Mouse (Mus musculus) testis, adult 2 months (tissue): ENCODE data around the gene 6430548M08Rik.

ENCODE experiments used
- CTCF ChIP-seq: fragments of 200-500 bp; IDR thresholded peaks from 2 replicates; pipeline ENCODE4 v1.5.1; 2012; ENCODE audit warnings: low read depth, mild to moderate bottlenecking, inconsistent platforms, low read length, moderate library complexity; ENCODE audit not compliant: control insufficient read depth, insufficient read depth, insufficient replicate concordance
- POLR2A ChIP-seq: fragments of 200-500 bp; IDR thresholded peaks from 2 replicates; pipeline ENCODE4 v1.6.1; 2012; ENCODE audit warnings: low read depth, mild to moderate bottlenecking, inconsistent platforms, low read length, moderate library complexity; ENCODE audit not compliant: control insufficient read depth

DNA sequence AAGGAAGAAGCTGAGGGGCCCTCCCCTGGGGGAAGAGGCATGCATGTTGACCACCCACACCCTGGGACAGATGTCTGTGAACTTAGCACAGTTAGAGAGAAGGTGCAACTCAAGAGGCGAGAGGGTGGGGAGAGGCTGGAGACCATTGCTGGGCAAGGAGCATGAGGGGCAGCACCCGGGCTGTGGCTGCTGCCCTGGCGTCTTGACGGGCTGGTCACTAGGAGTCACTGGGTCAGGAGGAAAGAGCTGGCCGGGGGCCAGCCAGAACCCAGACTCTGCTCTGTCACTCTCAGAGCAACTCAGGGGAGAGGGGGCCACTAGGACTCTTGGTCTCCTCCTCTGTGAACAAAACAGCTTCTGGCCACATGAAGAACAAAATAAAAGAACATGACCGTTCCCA lies 75.5 kb downstream of the 6430548M08Rik start:
- no peak for TF ChIP-seq POLR2A
- no peak for TF ChIP-seq CTCF
